Mouse (Mus musculus): ENCODE data around the gene Opcml. TPM values are rescaled to one million over a fixed set of nuclear protein-coding genes. Genes with fewer than 3 reads are reported as not detected.
A peak's percentile ranks its signal among the peaks of the same experiment; 100 is the strongest.

Gene Opcml
- polyA plus RNA-seq, 1 experiment from 2014 or later: 3.4 TPM

GRCm38 (mm10) chr9:28285016-28285415 is 494.4 kb downstream of the Opcml start:
- Histone ChIP-seq H3K9me3 (no peaks in the 10 kb centered on the region), H3K4me2 (replicated peaks) (no peak overlapping the region), H3K27ac (no peak overlapping the region), H3K9ac (no peak overlapping the region), H3K4me1 (replicated peaks) (no peaks in the 10 kb centered on the region), H3K36me3 (no peaks in the 10 kb centered on the region), H3K4me3 (replicated peaks) (no peak overlapping the region), H3K27me3 (replicated peaks) (no peaks in the 10 kb centered on the region)
- 78% methylated on average over 3 of the region's 3 CpGs for WGBS
- no peak for ATAC-seq

- Histone ChIP-seq H3K36me3 (no peaks in the 10 kb centered on the region), H3K4me3 (replicated peaks) (no peak overlapping the region), H3K4me2 (replicated peaks) (no peak overlapping the region), H3K4me1 (replicated peaks) (no peaks in the 10 kb centered on the region), H3K9ac (no peak overlapping the region), H3K27me3 (replicated peaks) (no peaks in the 10 kb centered on the region), H3K27ac (no peak overlapping the region), H3K9me3 (no peaks in the 10 kb centered on the region)
- no peak for ATAC-seq
- 72% methylated on average over 7 of the region's 7 CpGs for WGBS
These were observed 495.8 kb downstream of the Opcml start for GRCm38 (mm10) chr9:28286384-28286783.

- WGBS: 46% methylated on average over 2 of the region's 2 CpGs
- Histone ChIP-seq H3K9me3 (no peaks in the 10 kb centered on the region), H3K4me2 (replicated peaks) (no peak overlapping the region), H3K36me3 (no peaks in the 10 kb centered on the region), H3K4me3 (replicated peaks) (no peak overlapping the region), H3K4me1 (replicated peaks) (no peaks in the 10 kb centered on the region), H3K27me3 (replicated peaks) (no peaks in the 10 kb centered on the region), H3K9ac (no peak overlapping the region), H3K27ac (no peak overlapping the region)
- ATAC-seq: peak; percentile 77
These were observed 496.9 kb downstream of the Opcml start for GRCm38 (mm10) chr9:28287485-28287884.

GRCm38 (mm10) chr9:28289696-28290330 is 499.2 kb downstream of the Opcml start:
- H3K36me3 ChIP-seq: no peaks in the 10 kb centered on the region
- no peak overlapping the region for H3K4me2 ChIP-seq (replicated peaks)
- H3K9ac ChIP-seq: no peak overlapping the region
- 64% methylated on average over 1 of the region's 1 CpGs for WGBS
- no peaks in the 10 kb centered on the region for H3K9me3 ChIP-seq
- H3K27ac ChIP-seq: no peak overlapping the region
- no peaks in the 10 kb centered on the region for H3K27me3 ChIP-seq (replicated peaks)
- no peaks in the 10 kb centered on the region for H3K4me1 ChIP-seq (replicated peaks)
- peak; percentile 74 for ATAC-seq
- H3K4me3 ChIP-seq (replicated peaks): no peak overlapping the region

- 84% methylated on average over 8 of the region's 8 CpGs for WGBS
- Histone ChIP-seq H3K9ac (no peak overlapping the region), H3K4me1 (replicated peaks) (no peaks in the 10 kb centered on the region), H3K4me3 (replicated peaks) (no peak overlapping the region), H3K4me2 (replicated peaks) (no peak overlapping the region), H3K27ac (no peak overlapping the region), H3K36me3 (no peaks in the 10 kb centered on the region), H3K9me3 (no peaks in the 10 kb centered on the region), H3K27me3 (replicated peaks) (no peaks in the 10 kb centered on the region)
- ATAC-seq: no peak
These were observed 513.1 kb downstream of the Opcml start for GRCm38 (mm10) chr9:28303659-28304058.

GRCm38 (mm10) chr9:28306364-28307121 is 516.0 kb downstream of the Opcml start:
- ATAC-seq: no peak
- no peak overlapping the region for H3K27ac ChIP-seq
- H3K9me3 ChIP-seq: no peaks in the 10 kb centered on the region
- WGBS: 69% methylated on average over 11 of the region's 11 CpGs
- H3K27me3 ChIP-seq (replicated peaks): no peaks in the 10 kb centered on the region
- H3K36me3 ChIP-seq: no peaks in the 10 kb centered on the region
- H3K4me2 ChIP-seq (replicated peaks): no peak overlapping the region
- H3K4me1 ChIP-seq (replicated peaks): no peaks in the 10 kb centered on the region
- no peak overlapping the region for H3K4me3 ChIP-seq (replicated peaks)
- no peak overlapping the region for H3K9ac ChIP-seq

- ATAC-seq: no peak
- no peak overlapping the region for H3K9ac ChIP-seq
- no peaks in the 10 kb centered on the region for H3K27me3 ChIP-seq (replicated peaks)
- H3K36me3 ChIP-seq: no peaks in the 10 kb centered on the region
- H3K4me3 ChIP-seq (replicated peaks): no peak overlapping the region
- no peaks in the 10 kb centered on the region for H3K4me1 ChIP-seq (replicated peaks)
- no peaks in the 10 kb centered on the region for H3K9me3 ChIP-seq
- no peak overlapping the region for H3K27ac ChIP-seq
- no peak overlapping the region for H3K4me2 ChIP-seq (replicated peaks)
These were observed 516.5 kb downstream of the Opcml start for GRCm38 (mm10) chr9:28307122-28307430.

GRCm38 (mm10) chr9:28307481-28308050 is 517.0 kb downstream of the Opcml start:
- Histone ChIP-seq H3K4me3 (replicated peaks) (no peak overlapping the region), H3K9ac (no peak overlapping the region), H3K27me3 (replicated peaks) (no peaks in the 10 kb centered on the region), H3K4me2 (replicated peaks) (no peak overlapping the region), H3K27ac (no peak overlapping the region), H3K9me3 (no peaks in the 10 kb centered on the region), H3K36me3 (no peaks in the 10 kb centered on the region), H3K4me1 (replicated peaks) (no peaks in the 10 kb centered on the region)
- 82% methylated on average over 6 of the region's 6 CpGs for WGBS
- ATAC-seq: no peak

- no peak overlapping the region for H3K27ac ChIP-seq
- H3K36me3 ChIP-seq: no peaks in the 10 kb centered on the region
- ATAC-seq: no peak
- H3K4me3 ChIP-seq (replicated peaks): no peak overlapping the region
- H3K9ac ChIP-seq: no peak overlapping the region
- H3K4me1 ChIP-seq (replicated peaks): no peaks in the 10 kb centered on the region
- H3K4me2 ChIP-seq (replicated peaks): no peak overlapping the region
- H3K9me3 ChIP-seq: no peaks in the 10 kb centered on the region
- H3K27me3 ChIP-seq (replicated peaks): no peaks in the 10 kb centered on the region
These were observed 527.3 kb downstream of the Opcml start for GRCm38 (mm10) chr9:28317881-28318280.

- no peak overlapping the region for H3K4me3 ChIP-seq (replicated peaks)
- no peak overlapping the region for H3K4me2 ChIP-seq (replicated peaks)
- no peaks in the 10 kb centered on the region for H3K36me3 ChIP-seq
- no peak for ATAC-seq
- no peaks in the 10 kb centered on the region for H3K9me3 ChIP-seq
- no peaks in the 10 kb centered on the region for H3K4me1 ChIP-seq (replicated peaks)
- H3K9ac ChIP-seq: no peak overlapping the region
- no peak overlapping the region for H3K27ac ChIP-seq
- 69% methylated on average over 4 of the region's 4 CpGs for WGBS
- H3K27me3 ChIP-seq (replicated peaks): no peaks in the 10 kb centered on the region
These were observed 528.6 kb downstream of the Opcml start for GRCm38 (mm10) chr9:28319021-28319755.

GRCm38 (mm10) chr9:28319802-28320201 is 529.2 kb downstream of the Opcml start:
- ATAC-seq: peak; percentile 36; the same call in 1 of the 2 replicates

GRCm38 (mm10) chr9:28327985-28328384 is 537.4 kb downstream of the Opcml start:
- no peaks in the 10 kb centered on the region for H3K36me3 ChIP-seq
- no peaks in the 10 kb centered on the region for H3K9me3 ChIP-seq
- H3K9ac ChIP-seq: no peak overlapping the region
- no peaks in the 10 kb centered on the region for H3K27me3 ChIP-seq (replicated peaks)
- H3K4me1 ChIP-seq (replicated peaks): no peaks in the 10 kb centered on the region
- no peak for ATAC-seq
- no peak overlapping the region for H3K4me3 ChIP-seq (replicated peaks)
- WGBS: 51% methylated on average over 4 of the region's 4 CpGs
- no peak overlapping the region for H3K4me2 ChIP-seq (replicated peaks)
- H3K27ac ChIP-seq: no peak overlapping the region

More at GRCm38 (mm10) chr9:28319802-28320201, 529.2 kb downstream of the Opcml start:
- 61% methylated on average over 1 of the region's 1 CpGs for WGBS
- no peak overlapping the region for H3K27ac ChIP-seq
- H3K9me3 ChIP-seq: no peaks in the 10 kb centered on the region
- H3K27me3 ChIP-seq (replicated peaks): no peaks in the 10 kb centered on the region
- no peaks in the 10 kb centered on the region for H3K36me3 ChIP-seq
- no peaks in the 10 kb centered on the region for H3K4me1 ChIP-seq (replicated peaks)
- H3K9ac ChIP-seq: no peak overlapping the region
- no peak overlapping the region for H3K4me3 ChIP-seq (replicated peaks)
- no peak overlapping the region for H3K4me2 ChIP-seq (replicated peaks)
